Mouse (Mus musculus) central nervous system, embryonic 11.5 days (tissue): ENCODE measurements around the gene Hist1h3e. TPM values are rescaled to one million over a fixed set of nuclear protein-coding genes. Genes with fewer than 3 reads are reported as not detected.

Experiments
- polyA plus RNA-seq: library from polyadenylated mRNA; depleted of rRNA; stranded (reverse); fragments of >200 nt; gene quantifications from 2 replicates; pipeline ENCODE4 v1.2.3, GENCODE M21; 2012; rRNA removed

Gene Hist1h3e
- 41.5 and 49.2 TPM in 2 replicates for polyA plus RNA-seq

GRCm38 (mm10) chr13:23561883-23562659 lies at the start of gene Hist1h3e:
Hist1h3e (minus strand) TSS chr13:23562369.

GRCm38 (mm10) chr13:23581408-23582218 lies 19.4 kb upstream of the Hist1h3e start, which contains the start of gene Hist1h4d:
Hist1h4d (plus strand) TSS chr13:23581598.

GRCm38 (mm10) chr13:23575271-23575851 lies 13.2 kb upstream of the Hist1h3e start, which contains the start of gene Hist1h3d:
Hist1h3d (plus strand) TSS chr13:23575763.

GRCm38 (mm10) chr13:23573898-23574524 lies 11.8 kb upstream of the Hist1h3e start, which contains the start of the genes Hist1h2bf and Hist1h2ad:
Hist1h2bf (minus strand) TSS chr13:23574196.
Hist1h2ad (plus strand) TSS chr13:23574381.

GRCm38 (mm10) chr13:23571022-23571503 lies 8.9 kb upstream of the Hist1h3e start, which contains the start of the genes Hist1h2ae and Hist1h2bg:
Hist1h2ae (minus strand) TSS chr13:23571220.
Hist1h2bg (plus strand) TSS chr13:23571396.

GRCm38 (mm10) chr13:23552962-23553361 lies 9.2 kb downstream of the Hist1h3e start, which contains the start of gene Hist1h1d:
Hist1h1d (plus strand) TSS chr13:23553262.

DNA sequence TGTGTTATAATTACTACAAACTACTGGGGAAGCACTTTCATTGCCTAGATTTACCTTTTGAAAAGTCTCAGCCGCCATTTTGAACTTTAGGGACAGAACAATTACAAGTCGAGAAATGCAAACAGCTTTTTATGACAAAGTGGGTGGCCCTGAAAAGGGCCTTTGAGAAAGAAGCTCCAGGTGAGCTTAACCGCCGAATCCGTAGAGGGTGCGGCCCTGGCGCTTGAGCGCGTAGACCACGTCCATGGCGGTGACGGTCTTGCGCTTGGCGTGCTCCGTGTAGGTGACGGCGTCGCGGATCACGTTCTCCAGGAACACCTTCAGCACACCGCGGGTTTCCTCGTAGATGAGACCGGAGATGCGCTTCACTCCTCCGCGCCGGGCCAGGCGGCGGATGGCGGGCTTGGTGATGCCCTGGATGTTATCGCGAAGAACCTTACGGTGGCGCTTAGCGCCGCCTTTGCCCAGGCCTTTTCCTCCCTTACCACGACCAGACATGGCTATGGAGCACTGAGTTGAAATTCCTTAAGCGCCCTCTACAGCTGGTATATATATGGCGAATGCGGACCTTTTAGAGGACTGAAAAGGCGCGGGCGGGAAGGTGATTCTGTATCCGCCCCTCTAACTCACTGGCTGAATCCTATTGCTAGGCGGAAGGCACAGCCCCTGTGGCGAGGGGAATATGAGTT lies 10.9 kb downstream of the Hist1h3e start, which contains the start of gene Hist1h4f:
TSS of gene Hist1h4f (minus strand) at position 503 of the 689 bp plus-strand sequence.

DNA sequence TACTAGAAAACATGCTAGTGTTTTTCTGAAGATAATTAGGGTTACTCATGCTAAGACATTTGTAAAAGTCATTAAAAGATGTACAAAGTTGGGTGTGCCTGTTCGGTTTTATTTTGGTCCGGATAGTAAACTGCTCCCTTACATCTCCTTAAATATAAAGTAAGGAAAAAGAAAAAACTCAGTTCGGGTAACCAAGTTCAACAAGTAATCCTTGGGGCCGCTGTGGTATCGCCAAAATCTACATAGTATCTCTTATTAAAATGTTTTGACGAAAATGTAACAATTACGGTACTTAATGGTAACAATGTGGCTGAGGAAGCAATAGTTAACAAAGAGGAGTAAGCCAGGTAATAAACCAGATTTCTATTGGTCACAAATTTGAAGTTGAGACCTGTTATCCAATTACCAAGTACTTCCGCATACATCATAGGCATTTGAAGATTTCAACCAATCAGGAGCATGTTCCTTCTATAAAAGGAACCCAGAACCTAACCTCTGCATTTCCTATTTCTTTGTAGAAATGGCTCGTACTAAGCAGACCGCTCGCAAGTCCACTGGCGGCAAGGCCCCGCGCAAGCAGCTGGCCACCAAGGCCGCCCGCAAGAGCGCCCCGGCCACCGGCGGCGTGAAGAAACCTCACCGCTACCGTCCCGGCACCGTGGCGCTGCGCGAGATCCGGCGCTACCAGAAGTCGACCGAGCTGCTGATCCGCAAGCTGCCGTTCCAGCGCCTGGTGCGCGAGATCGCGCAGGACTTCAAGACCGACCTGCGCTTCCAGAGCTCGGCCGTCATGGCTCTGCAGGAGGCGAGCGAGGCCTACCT lies 18.0 kb downstream of the Hist1h3e start, which contains the start of gene Hist1h3f:
TSS of gene Hist1h3f (plus strand) at position 88 of the 822 bp plus-strand sequence.

GRCm38 (mm10) chr13:23542999-23543607 lies 19.1 kb downstream of the Hist1h3e start, which contains the start of gene Hist1h2bh:
Hist1h2bh (minus strand) TSS chr13:23543392.

DNA sequence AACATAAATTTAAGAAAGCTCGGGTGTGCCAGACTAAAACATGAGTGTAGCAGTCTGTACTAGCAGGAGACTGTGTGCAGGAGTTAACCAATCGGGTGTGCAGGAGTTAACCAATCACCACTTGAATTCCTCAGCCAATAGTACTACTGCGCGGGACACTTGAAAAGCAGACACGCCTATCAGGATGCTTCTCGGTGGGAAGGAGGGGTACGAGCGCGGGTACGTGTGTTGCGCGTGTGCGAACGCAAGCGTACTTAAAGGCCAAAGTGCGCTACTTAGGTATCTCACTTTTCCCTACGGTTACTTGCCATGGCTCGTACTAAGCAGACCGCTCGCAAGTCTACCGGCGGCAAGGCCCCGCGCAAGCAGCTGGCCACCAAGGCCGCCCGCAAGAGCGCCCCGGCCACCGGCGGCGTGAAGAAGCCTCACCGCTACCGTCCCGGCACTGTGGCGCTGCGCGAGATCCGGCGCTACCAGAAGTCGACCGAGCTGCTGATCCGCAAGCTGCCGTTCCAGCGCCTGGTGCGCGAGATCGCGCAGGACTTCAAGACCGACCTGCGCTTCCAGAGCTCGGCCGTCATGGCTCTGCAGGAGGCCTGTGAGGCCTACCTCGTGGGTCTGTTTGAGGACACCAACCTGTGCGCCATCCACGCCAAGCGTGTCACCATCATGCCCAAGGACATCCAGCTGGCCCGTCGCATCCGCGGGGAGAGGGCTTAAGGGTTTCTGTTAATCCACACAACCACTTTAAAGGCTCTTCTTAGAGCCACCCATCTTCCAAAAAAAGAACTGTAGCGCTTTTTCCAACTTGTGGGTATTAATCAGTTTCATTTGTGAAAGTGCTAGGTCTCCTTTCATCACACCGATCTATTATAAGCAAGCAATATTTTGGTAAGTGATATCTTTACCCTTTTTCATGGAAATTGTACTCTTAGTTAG lies 26.8 kb downstream of the Hist1h3e start, which contains the start of gene Hist1h3g:
TSS of gene Hist1h3g (plus strand) at position 286 of the 939 bp plus-strand sequence.

DNA sequence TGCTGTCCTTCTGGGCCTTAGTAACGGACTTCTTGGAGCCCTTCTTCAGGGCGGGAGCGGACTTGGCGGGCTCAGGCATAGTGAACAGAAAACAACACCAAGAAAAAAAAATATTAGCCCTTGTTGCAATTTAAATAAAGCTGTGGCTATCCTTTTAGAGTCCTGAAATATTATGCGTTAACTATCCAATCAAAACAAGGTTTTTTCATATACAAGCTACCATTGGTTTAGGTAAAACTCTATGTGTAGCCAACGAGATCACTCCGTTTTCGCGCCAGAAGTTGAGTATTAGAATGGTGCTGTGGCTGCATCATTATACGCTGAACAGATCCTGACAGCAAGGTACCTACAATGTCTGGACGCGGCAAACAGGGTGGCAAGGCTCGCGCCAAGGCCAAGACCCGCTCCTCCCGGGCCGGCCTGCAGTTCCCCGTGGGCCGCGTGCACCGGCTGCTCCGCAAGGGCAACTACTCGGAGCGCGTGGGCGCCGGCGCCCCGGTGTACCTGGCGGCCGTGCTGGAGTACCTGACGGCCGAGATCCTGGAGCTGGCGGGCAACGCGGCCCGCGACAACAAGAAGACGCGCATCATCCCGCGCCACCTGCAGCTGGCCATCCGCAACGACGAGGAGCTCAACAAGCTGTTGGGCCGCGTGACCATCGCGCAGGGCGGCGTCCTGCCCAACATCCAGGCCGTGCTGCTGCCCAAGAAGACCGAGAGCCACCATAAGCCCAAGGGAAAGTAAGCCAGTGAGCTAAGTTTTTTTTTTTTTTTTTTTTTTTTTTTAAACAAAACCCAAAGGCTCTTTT lies 28.4 kb downstream of the Hist1h3e start, which contains the start of gene Hist1h2af:
TSS of gene Hist1h2af (plus strand) at position 347 of the 808 bp plus-strand sequence.

DNA sequence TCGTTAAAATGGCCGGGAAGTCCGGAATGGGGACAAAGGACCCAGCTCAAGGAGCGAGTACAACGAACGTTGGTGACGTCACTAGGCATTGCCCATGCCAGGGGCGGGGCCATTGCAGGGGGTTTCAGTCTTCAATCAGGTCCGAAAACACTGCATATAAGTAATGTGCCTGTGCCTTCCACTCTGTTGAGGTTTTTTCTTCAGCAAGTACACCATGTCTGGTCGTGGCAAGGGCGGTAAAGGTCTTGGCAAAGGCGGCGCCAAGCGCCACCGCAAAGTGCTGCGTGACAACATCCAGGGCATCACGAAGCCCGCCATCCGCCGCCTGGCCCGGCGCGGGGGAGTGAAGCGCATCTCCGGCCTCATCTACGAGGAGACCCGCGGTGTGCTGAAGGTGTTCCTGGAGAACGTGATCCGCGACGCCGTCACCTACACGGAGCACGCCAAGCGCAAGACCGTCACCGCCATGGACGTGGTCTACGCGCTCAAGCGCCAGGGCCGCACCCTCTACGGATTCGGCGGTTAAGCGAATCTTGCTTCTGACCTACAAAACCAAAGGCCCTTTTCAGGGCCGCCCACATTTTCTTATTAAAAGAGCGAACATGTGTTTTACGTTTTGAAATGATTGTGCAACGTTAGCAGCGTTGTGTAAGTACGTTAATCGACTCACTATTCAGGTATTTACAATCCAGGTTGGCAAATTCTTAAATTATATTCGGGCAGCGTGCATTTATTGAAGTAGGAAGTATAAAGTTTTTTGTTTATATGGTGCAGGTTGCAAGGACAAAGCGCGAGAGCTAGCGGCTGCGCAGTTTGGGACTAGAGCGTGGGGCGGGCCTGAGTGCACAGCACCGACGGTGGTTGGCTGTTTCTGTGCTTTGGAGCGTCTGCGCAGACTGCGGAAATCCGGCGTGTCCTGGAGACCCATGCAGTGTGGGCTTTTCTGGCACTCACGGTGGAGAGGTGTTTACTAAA lies 31.0 kb downstream of the Hist1h3e start, which contains the start of gene Hist1h4h:
TSS of gene Hist1h4h (plus strand) at position 150 of the 975 bp plus-strand sequence.

